Mouse (Mus musculus): ENCODE data around the gene Pon3. TPM values are rescaled to one million over a fixed set of nuclear protein-coding genes. Genes with fewer than 3 reads are reported as not detected.

The Pon3 gene
- polyA plus RNA-seq, 1 experiment, result 39.8 TPM

GRCm38 (mm10) chr6:5292841-5293240, 36.8 kb upstream of the Pon3 start:
- peaks cover 9% of the 10 kb centered on the region; the same call in 1 of the 2 replicates for H3K4me1 ChIP-seq (ENCODE audit: control insufficient read depth, insufficient read depth, low read length)
- 62% methylated on average over 5 of the region's 5 CpGs for WGBS
- DNase-seq, result no peak
- no peak overlapping the region for H3K4me3 ChIP-seq (replicated peaks; ENCODE audit: extremely low read depth, low read depth, low read length)
- TF ChIP-seq POLR2A (IDR thresholded peaks at IDR 0.05; ENCODE audit: borderline replicate concordance, extremely low read depth, low read depth, low read length) (no peak), CTCF (IDR thresholded peaks at IDR 0.05; ENCODE audit: insufficient read depth, low read length) (no peak)

- DNase-seq, result no peak
- 56% methylated on average over 4 of the region's 4 CpGs for WGBS
- TF ChIP-seq CTCF (IDR thresholded peaks at IDR 0.05; ENCODE audit: insufficient read depth, low read length) (no peak), POLR2A (IDR thresholded peaks at IDR 0.05; ENCODE audit: borderline replicate concordance, extremely low read depth, low read depth, low read length) (no peak)
- Histone ChIP-seq H3K4me1 (ENCODE audit: control insufficient read depth, insufficient read depth, low read length) (peaks cover 6% of the 10 kb centered on the region; the same call in 1 of the 2 replicates), H3K4me3 (replicated peaks; ENCODE audit: extremely low read depth, low read depth, low read length) (no peak overlapping the region)
Measured at GRCm38 (mm10) chr6:5291450-5291849, 35.4 kb upstream of the Pon3 start.

GRCm38 (mm10) chr6:5287919-5288318, 31.8 kb upstream of the Pon3 start:
- 55% methylated on average over 5 of the region's 5 CpGs for WGBS
- Histone ChIP-seq H3K4me1 (ENCODE audit: control insufficient read depth, insufficient read depth, low read length) (no peaks in the 10 kb centered on the region; the same call in 1 of the 2 replicates), H3K4me3 (replicated peaks; ENCODE audit: extremely low read depth, low read depth, low read length) (no peak overlapping the region)
- DNase-seq, result no peak
- TF ChIP-seq POLR2A (IDR thresholded peaks at IDR 0.05; ENCODE audit: borderline replicate concordance, extremely low read depth, low read depth, low read length), result no peak
- TF ChIP-seq CTCF (IDR thresholded peaks at IDR 0.05; ENCODE audit: insufficient read depth, low read length), result no peak

- whole genome bisulfite sequencing, result 65% methylated on average over 2 of the region's 2 CpGs
- no peak for DNase-seq
- TF ChIP-seq CTCF (IDR thresholded peaks at IDR 0.05; ENCODE audit: insufficient read depth, low read length), result no peak
- no peak for TF ChIP-seq POLR2A (IDR thresholded peaks at IDR 0.05; ENCODE audit: borderline replicate concordance, extremely low read depth, low read depth, low read length)
- Histone ChIP-seq H3K4me3 (replicated peaks; ENCODE audit: extremely low read depth, low read depth, low read length) (no peak overlapping the region), H3K4me1 (ENCODE audit: control insufficient read depth, insufficient read depth, low read length) (no peaks in the 10 kb centered on the region; the same call in 1 of the 2 replicates)
Measured at GRCm38 (mm10) chr6:5287392-5287791, 31.3 kb upstream of the Pon3 start.

- Histone ChIP-seq H3K4me1 (ENCODE audit: control insufficient read depth, insufficient read depth, low read length) (no peaks in the 10 kb centered on the region; the same call in 1 of the 2 replicates), H3K4me3 (replicated peaks; ENCODE audit: extremely low read depth, low read depth, low read length) (no peak overlapping the region)
- no peak for DNase-seq
- 79% methylated on average over 7 of the region's 7 CpGs for WGBS
- TF ChIP-seq CTCF (IDR thresholded peaks at IDR 0.05; ENCODE audit: insufficient read depth, low read length) (no peak), POLR2A (IDR thresholded peaks at IDR 0.05; ENCODE audit: borderline replicate concordance, extremely low read depth, low read depth, low read length) (no peak)
Measured at GRCm38 (mm10) chr6:5282418-5282817, 26.3 kb upstream of the Pon3 start.

- Histone ChIP-seq H3K4me3 (replicated peaks; ENCODE audit: extremely low read depth, low read depth, low read length) (no peak overlapping the region), H3K4me1 (ENCODE audit: control insufficient read depth, insufficient read depth, low read length) (no peaks in the 10 kb centered on the region; the same call in 1 of the 2 replicates)
- no peak for DNase-seq
- WGBS, result 67% methylated on average over 6 of the region's 6 CpGs
- TF ChIP-seq POLR2A (IDR thresholded peaks at IDR 0.05; ENCODE audit: borderline replicate concordance, extremely low read depth, low read depth, low read length) (no peak), CTCF (IDR thresholded peaks at IDR 0.05; ENCODE audit: insufficient read depth, low read length) (no peak)
Measured at GRCm38 (mm10) chr6:5280576-5281305, 24.7 kb upstream of the Pon3 start.

GRCm38 (mm10) chr6:5277972-5278371, 21.9 kb upstream of the Pon3 start:
- WGBS, result 39% methylated on average over 5 of the region's 5 CpGs
- TF ChIP-seq POLR2A (IDR thresholded peaks at IDR 0.05; ENCODE audit: borderline replicate concordance, extremely low read depth, low read depth, low read length), result no peak
- Histone ChIP-seq H3K4me3 (replicated peaks; ENCODE audit: extremely low read depth, low read depth, low read length) (no peak overlapping the region), H3K4me1 (ENCODE audit: control insufficient read depth, insufficient read depth, low read length) (no peaks in the 10 kb centered on the region; the same call in 1 of the 2 replicates)
- no peak for DNase-seq

- WGBS, result 90% methylated on average over 6 of the region's 6 CpGs
- TF ChIP-seq POLR2A (IDR thresholded peaks at IDR 0.05; ENCODE audit: borderline replicate concordance, extremely low read depth, low read depth, low read length) (no peak), CTCF (IDR thresholded peaks at IDR 0.05; ENCODE audit: insufficient read depth, low read length) (no peak)
- H3K4me3 ChIP-seq (replicated peaks; ENCODE audit: extremely low read depth, low read depth, low read length), result no peak overlapping the region
- no peak for DNase-seq
- no peaks in the 10 kb centered on the region for H3K4me1 ChIP-seq (ENCODE audit: control insufficient read depth, insufficient read depth, low read length)
Measured at GRCm38 (mm10) chr6:5269641-5270040, 13.6 kb upstream of the Pon3 start.

GRCm38 (mm10) chr6:5264793-5265192, 8.7 kb upstream of the Pon3 start:
- H3K4me1 ChIP-seq (ENCODE audit: control insufficient read depth, insufficient read depth, low read length), result no peaks in the 10 kb centered on the region; the same call in 1 of the 2 replicates
- TF ChIP-seq CTCF (IDR thresholded peaks at IDR 0.05; ENCODE audit: insufficient read depth, low read length) (no peak), POLR2A (IDR thresholded peaks at IDR 0.05; ENCODE audit: borderline replicate concordance, extremely low read depth, low read depth, low read length) (no peak)
- WGBS, result 58% methylated on average over 8 of the region's 8 CpGs
- DNase-seq, result no peak
- H3K4me3 ChIP-seq (replicated peaks; ENCODE audit: extremely low read depth, low read depth, low read length), result no peak overlapping the region

Measured in lung, adult 2 months (tissue).